ENCODE assay signal across 8 mouse cellular contexts in genomic region chr13:109922228-109922627, GRCm38 (mm10).
A peak's percentile ranks its signal among the peaks of the same experiment; 100 is the strongest.
DNase-seq lines count a peak whose midpoint lies in the region; ATAC-seq and TF ChIP-seq lines count a peak whose summit lies in the region.

No protein-coding gene starts in this region.

- ATAC-seq in granulocyte monocyte progenitor cell, adult 5-6 weeks (replicated peaks; ENCODE audit: poor library complexity, severe bottlenecking) = peak; percentile 52

- peak; percentile 86 for TF ChIP-seq CTCF in gastrocnemius, adult 2 months (IDR thresholded peaks at IDR 0.05)
- TF ChIP-seq CTCF in spleen, adult 2 months (IDR thresholded peaks at IDR 0.05; ENCODE audit: extremely low read depth, insufficient read depth, insufficient read length, insufficient replicate concordance) = peak; percentile 3; the same call in 1 of the 2 replicates

- 3% methylated on average over 4 of the region's 4 CpGs for WGBS in spleen, adult 2 months

- H3K36me3 ChIP-seq in spleen, adult 2 months (ENCODE audit: control insufficient read depth, insufficient read depth, low read length) = no peaks in the 10 kb centered on the region

- DNase-seq in gastrocnemius, adult 2 months = no peak
- DNase-seq in gastrocnemius, postnatal 14 days = no peak
- peak; percentile 29 to 51 for DNase-seq in spleen, adult 2 months (ENCODE audit: low read depth in 1 of 2, low spot score in 2 of 2)
- DNase-seq in spleen, adult 18-20 months = no peak
- DNase-seq in cerebellum, adult 18-20 months = peak; percentile 66 to 70
- peak; percentile 71 to 77 for DNase-seq in left cerebral cortex, postnatal 14 days (ENCODE audit: low spot score in 2 of 2)
- peak; percentile 82 for DNase-seq in retina, postnatal 1 day

- peak overlapping the region; percentile 93 for H3K27ac ChIP-seq in gastrocnemius, adult 2 months
- H3K27ac ChIP-seq in spleen, adult 2 months (ENCODE audit: insufficient read depth, low read length) = no peak overlapping the region

- no peak for TF ChIP-seq POLR2A in spleen, adult 2 months (IDR thresholded peaks at IDR 0.05; ENCODE audit: low read depth, low read length)

- intact Hi-C loops in gastrocnemius, adult 2 months (cut with DNase I) = loop anchor here (2.0 to 5.0 kb wide), 2 partner anchors 97 to 490 kb away; no protein-coding TSS in a partner anchor
- intact Hi-C loops in gastrocnemius, postnatal 14 days (cut with DNase I; ENCODE audit: low total_unique reads) = loop anchor here (5.0 kb wide), 2 partner anchors 95 to 115 kb away; no protein-coding TSS in a partner anchor
- intact Hi-C loops in left cerebral cortex, postnatal 14 days (cut with DNase I) = loop anchor here (10.0 kb wide), 1 partner anchor 443 kb away; no protein-coding TSS in a partner anchor

- H3K4me3 ChIP-seq in gastrocnemius, adult 2 months = peak overlapping the region; percentile 9
- no peak overlapping the region for H3K4me3 ChIP-seq in spleen, adult 2 months (ENCODE audit: extremely low read depth, insufficient read depth, insufficient read length)

- H3K27me3 ChIP-seq in spleen, adult 2 months (ENCODE audit: control insufficient read depth, insufficient read depth, low read length) = no peaks in the 10 kb centered on the region

- H3K4me1 ChIP-seq in spleen, adult 2 months (ENCODE audit: control insufficient read depth, insufficient read depth, insufficient read length) = peaks cover 2% of the 10 kb centered on the region; the same call in 1 of the 2 replicates

Comparison
In these comparisons a context has a peak if more than half of its experiments do, and no peak if none do; other contexts are left out.
1. DNase-seq: peak in spleen, adult 2 months (2 of 2), cerebellum, adult 18-20 months (2 of 2), left cerebral cortex, postnatal 14 days (2 of 2) and retina, postnatal 1 day (single experiment); none in gastrocnemius, adult 2 months (single experiment), gastrocnemius, postnatal 14 days (single experiment) and spleen, adult 18-20 months (0 of 2).